Mouse (Mus musculus) cerebellum, postnatal 36 days (tissue): ENCODE results near the gene 4931406P16Rik.
A peak's percentile ranks its signal among the peaks of the same experiment; 100 is the strongest.
"Not testable (repeated sequence)": the region's sequence is repeated elsewhere in the genome, so short reads cannot be mapped to it uniquely, and the experiment has no call there.

Experiments used
- DNase-seq, 2 experiments: peaks; one replicate each; pipeline ENCODE4 v3.0.0; 2021 to 2022; ENCODE audit warnings: mixed read lengths in 2 of 2

The 4931406P16Rik gene

DNA sequence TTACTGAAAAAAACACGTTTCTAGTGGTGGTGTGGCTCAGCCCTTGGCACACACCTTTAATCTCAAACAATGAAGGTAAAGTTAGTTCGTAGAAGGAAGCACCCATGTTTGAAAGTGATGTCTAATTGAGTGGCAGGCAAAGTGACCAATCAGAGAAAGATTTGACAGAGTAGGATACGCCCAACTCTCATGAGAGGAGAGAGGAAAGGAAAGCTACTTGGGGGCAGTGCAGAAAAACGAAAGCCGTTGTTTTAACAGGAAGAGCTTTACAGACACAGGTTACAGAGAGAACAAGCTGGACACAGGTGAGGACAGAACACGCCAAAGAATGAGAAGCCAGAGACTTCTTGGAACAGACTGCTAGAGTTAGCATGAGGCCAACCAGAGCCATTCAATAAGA lies 107.0 kb downstream of the 4931406P16Rik start:
- no peak for DNase-seq

DNA sequence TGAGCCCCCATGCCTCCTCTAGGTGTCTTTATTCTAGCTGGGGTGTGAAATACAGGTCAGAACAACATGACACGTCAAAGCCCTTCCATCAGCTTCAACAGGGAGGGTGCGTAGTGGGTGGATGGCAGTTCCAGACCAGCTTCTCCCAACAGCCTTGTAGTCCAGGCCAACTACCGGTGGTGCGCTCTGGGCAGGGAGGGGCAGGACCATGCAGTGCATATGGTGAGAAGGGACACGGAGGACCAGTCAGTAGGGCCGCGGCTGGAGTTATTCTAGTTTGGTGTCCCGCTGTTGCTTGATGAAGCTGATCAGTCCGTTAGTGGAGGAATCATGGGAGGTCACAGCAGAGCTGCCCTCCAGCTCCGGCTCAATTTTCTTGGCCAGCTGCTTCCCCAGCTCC lies 111.2 kb downstream of the 4931406P16Rik start:
- DNase-seq, result not testable (repeated sequence)

DNA sequence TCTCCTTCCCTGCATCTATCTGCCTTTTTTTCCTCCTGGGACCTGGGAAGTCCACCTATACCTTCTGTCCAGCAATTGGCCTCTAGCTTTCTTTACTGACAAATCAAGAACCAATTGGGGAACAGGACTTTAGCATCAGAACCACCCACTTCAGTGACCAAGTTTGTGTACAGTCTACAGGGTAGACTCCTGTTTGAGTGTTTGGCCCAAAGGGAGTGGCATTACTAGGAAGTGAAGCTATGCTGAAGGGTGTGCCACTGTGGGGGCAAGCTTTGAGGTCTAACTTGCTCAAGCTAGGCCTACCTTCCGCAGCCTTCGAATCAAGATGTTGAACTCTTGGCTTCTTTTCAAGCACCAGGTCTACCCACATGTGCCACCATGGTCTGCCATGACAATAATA lies 112.5 kb downstream of the 4931406P16Rik start:
- DNase-seq, result no peak

DNA sequence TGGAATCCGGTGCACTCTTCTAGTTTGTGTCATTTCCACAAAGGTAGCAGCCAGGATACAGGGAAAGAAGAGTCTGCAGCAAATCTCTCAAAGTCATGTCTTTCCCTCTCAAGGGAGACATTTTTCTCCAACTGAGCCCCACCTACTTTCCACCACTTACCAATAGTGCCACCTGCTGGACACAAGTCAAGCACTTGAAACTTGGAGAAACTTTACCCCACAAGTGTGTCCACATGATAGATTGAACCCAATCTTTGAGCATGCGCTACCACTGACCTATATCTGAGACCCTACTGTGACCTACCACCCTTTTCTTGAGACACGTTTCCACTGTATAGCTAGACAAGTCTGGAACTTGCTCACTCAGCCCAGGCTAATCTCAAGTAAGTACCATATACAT lies 115.0 kb downstream of the 4931406P16Rik start:
- no peak for DNase-seq

DNA sequence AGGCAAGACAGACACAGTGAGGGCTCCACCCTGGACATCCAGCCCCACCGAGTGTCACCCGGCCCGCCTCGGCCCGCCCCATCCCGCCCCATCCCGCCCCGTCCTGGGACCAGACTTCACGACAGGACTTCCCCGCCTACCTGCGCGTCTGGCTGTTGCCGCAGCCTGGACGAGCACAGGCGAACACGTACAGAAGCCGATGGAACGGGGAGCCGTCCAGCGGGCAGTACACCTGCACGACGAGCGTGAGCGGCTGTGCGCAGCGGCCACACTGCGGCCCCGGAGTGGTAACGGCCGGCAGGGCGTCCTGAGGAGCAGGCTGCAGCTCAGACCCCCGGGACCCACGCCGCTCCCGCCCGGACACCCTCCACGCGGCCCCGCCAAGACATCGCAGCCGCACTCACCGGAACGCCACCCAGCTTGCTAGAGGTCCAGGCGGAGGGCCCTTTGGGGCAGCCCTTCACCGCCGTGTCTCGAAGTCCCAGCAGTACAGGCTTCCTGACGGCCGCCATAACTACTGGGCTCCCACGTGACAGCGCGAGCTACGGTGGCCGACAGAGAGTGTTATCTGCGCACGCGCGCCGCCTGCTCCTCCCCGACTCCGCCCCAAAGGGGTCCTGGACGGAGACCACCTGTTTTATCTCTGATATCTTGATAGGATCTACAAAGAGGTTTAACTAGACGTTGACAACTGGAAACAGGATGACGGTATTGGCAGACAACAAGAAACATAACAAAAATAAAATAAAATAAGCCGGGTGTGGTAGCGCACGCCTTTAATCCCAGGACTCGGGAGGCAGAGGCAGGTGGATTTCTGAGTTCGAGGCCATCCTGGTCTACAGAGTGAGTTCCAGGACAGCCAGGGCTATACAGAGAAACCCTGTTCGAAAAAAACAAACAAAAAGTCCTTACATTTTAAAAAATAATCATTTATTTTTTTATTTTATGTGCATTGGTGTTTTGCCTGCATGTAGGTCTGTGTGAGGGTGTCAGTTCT lies 116.9 kb downstream of the 4931406P16Rik start, which contains the start of gene Pdcd2l:
Pdcd2l (minus strand) TSS at position 530 of the 997 bp plus-strand sequence.
- DNase-seq, result peak; percentile 94

DNA sequence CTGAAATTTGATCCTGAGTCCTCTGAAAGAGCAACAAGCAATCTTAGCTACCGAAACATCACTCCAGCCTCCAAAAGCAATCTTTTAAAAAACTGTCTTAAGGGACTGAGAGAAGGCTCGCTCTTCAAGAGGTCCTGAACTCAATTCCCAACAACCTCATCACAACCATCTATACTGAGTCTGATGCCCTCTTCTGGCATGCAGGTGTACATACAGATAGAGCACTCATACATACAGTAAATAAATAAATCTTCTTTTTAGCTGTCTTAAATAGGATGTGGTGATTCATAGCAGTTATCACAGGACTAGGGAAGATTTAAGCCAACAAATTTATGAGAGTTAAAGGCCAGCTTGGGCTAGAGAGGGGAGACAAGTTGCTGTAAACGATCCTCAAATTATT lies 117.7 kb downstream of the 4931406P16Rik start:
- no peak for DNase-seq

DNA sequence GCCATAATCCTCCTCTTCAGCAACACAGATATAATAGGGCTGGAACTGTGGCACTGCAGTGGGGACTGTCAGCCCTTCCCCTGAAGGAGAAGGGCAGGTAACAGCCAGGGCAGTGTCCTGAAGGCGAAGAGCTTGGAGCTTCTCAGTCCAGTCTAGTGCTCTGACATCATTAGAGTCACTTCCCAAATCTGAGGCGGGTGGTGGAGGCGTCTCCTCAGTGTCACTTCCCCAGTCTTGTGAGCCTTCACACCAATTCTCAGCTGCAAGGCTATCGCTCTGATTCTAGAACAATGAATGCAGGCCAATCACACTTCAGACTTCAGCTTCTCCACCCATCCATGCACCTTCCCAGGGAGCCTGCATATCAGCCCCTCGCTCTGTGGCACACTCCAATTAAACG lies 120.5 kb downstream of the 4931406P16Rik start:
- DNase-seq, result no peak

DNA sequence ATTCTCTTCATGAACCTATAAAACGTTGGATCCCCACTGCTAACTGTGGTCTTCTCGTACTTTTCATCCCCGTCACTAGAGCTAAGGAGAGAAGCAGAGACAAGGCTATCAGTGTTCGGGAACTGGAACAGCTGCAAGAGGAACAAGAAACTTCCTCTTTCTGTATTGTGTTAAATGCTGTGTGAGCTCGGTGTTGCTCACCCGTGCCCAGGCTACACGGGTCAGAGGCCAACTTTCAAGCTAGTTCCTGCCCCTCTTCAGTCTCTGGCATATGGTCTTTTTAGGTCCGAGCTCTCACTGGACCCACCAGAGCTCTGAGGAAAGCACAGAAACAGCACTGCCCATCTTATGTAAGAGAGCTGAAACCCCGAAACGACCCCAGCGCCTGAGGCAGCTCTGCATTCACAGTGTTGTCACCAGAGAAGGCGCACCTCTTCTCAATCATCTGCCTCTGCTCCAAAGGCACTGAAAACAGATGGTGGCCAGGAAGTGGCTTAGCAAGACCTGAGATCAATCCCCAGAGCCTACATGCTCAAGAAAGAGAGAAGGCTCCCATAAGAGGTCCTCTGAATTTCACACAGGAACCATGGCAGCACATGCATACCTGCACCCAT lies 123.9 kb downstream of the 4931406P16Rik start:
- DNase-seq, result no peak
